In the genomic region with DNA sequence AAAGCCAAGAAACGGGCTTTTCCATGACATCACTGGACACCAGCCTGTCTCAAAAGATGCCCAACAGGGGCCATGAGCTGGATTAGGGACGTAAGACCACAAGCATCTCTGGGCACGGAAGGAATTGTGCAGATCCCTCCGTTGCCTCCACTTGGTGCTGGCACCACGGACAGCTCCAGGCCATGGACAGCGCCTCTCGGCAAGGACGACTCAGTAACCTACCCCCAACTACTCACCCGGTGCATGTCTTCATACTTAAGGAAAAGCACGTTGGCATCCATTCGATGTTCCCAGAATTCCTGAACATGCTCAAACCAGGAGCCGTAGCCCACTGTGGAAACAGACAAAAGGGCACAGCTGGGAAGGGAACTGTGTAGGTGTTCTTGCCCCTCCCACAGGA, we compare ENCODE assay signal across 17 mouse cellular contexts. TPM values are rescaled to one million over a fixed set of nuclear protein-coding genes. Genes with fewer than 3 reads are reported as not detected.
DNase-seq lines count a peak whose midpoint lies in the region; ATAC-seq lines count a peak whose summit lies in the region.
"Had no signal": no experiment of that assay in that cellular context is flagged by ENCODE, and none has a peak within 500 bp of the region (broad histone marks: within the 10 kb centered on the region; RNA-seq: fewer than 3 reads in every experiment).

No protein-coding gene starts in this region.

- peak; percentile 60 for DNase-seq in adrenal gland, postnatal 14 days
- DNase-seq in adrenal gland, postnatal 25 days: no peak
- DNase-seq in liver: peak; percentile 17
- DNase-seq in ZHBTc4 (ENCODE audit: low read depth, low spot score): peak; percentile 68
- peak; percentile 71 for DNase-seq in limb, embryonic 11.5 days (ENCODE audit: low spot score)
- DNase-seq in forebrain, embryonic 11.5 days (ENCODE audit: low spot score): no peak
- DNase-seq in layer of hippocampus, adult 9-10 months (ENCODE audit: low spot score): no peak
- DNase-seq: cerebellum, adult 11-12 months; lung, adult 2 months; spleen, adult 18-20 months had no signal

- H3K36me3 ChIP-seq in liver, embryonic 12.5 days: no peaks in the 10 kb centered on the region
- no peaks in the 10 kb centered on the region for H3K36me3 ChIP-seq in limb, embryonic 11.5 days (ENCODE audit: control insufficient read depth, insufficient read depth, low read length)
- no peaks in the 10 kb centered on the region for H3K36me3 ChIP-seq in forebrain, embryonic 11.5 days (ENCODE audit: control insufficient read depth, insufficient read depth, low read length)
- H3K36me3 ChIP-seq: heart, embryonic 15.5 days; limb, embryonic 13.5 days had no signal

- no peaks in the 10 kb centered on the region for H3K4me1 ChIP-seq in liver, embryonic 12.5 days
- H3K4me1 ChIP-seq in limb, embryonic 11.5 days (ENCODE audit: control insufficient read depth, insufficient read depth, low read length): no peaks in the 10 kb centered on the region
- H3K4me1 ChIP-seq in forebrain, embryonic 11.5 days (replicated peaks; ENCODE audit: control insufficient read depth, insufficient read depth, low read length): no peaks in the 10 kb centered on the region
- H3K4me1 ChIP-seq: heart, embryonic 15.5 days; limb, embryonic 13.5 days; megakaryocyte, embryonic 14.5 days had no signal

- H3K9me3 ChIP-seq in liver, embryonic 12.5 days (replicated peaks): no peaks in the 10 kb centered on the region
- H3K9me3 ChIP-seq in limb, embryonic 11.5 days (ENCODE audit: control insufficient read depth, low read length): no peaks in the 10 kb centered on the region
- no peaks in the 10 kb centered on the region for H3K9me3 ChIP-seq in forebrain, embryonic 11.5 days (ENCODE audit: control insufficient read depth, low read length)
- H3K9me3 ChIP-seq: heart, embryonic 15.5 days; limb, embryonic 13.5 days; megakaryocyte, embryonic 14.5 days had no signal

- 32% methylated on average over 12 of the region's 12 CpGs for WGBS in liver, embryonic 12.5 days (ENCODE audit: insufficient replicate concordance)
- 26% methylated on average over 12 of the region's 12 CpGs for WGBS in limb, embryonic 11.5 days
- WGBS in forebrain, embryonic 11.5 days: 44% methylated on average over 12 of the region's 12 CpGs

- H3K4me2 ChIP-seq in liver, embryonic 12.5 days: no peak overlapping the region
- H3K4me2 ChIP-seq in limb, embryonic 11.5 days (ENCODE audit: low read depth, severe bottlenecking): no peak overlapping the region
- H3K4me2 ChIP-seq in forebrain, embryonic 11.5 days (ENCODE audit: low read depth, low read length, severe bottlenecking): no peak overlapping the region
- H3K4me2 ChIP-seq: heart, embryonic 15.5 days; limb, embryonic 13.5 days had no signal

- H3K9ac ChIP-seq in liver, embryonic 12.5 days: no peak overlapping the region
- no peak overlapping the region for H3K9ac ChIP-seq in limb, embryonic 11.5 days (ENCODE audit: low read length)
- H3K9ac ChIP-seq in forebrain, embryonic 11.5 days (ENCODE audit: low read length): no peak overlapping the region
- H3K9ac ChIP-seq: heart, embryonic 15.5 days; limb, embryonic 13.5 days had no signal

- H3K27ac ChIP-seq in liver, embryonic 12.5 days: no peak overlapping the region
- no peak overlapping the region for H3K27ac ChIP-seq in limb, embryonic 11.5 days (replicated peaks; ENCODE audit: low read depth, low read length)
- no peak overlapping the region for H3K27ac ChIP-seq in forebrain, embryonic 11.5 days (ENCODE audit: low read depth, low read length)
- H3K27ac ChIP-seq: heart, embryonic 15.5 days; limb, embryonic 13.5 days had no signal

- H3K27me3 ChIP-seq in liver, embryonic 12.5 days (replicated peaks): no peaks in the 10 kb centered on the region
- H3K27me3 ChIP-seq in limb, embryonic 11.5 days (ENCODE audit: control insufficient read depth, insufficient read depth, low read length): no peaks in the 10 kb centered on the region
- H3K27me3 ChIP-seq in forebrain, embryonic 11.5 days (ENCODE audit: control insufficient read depth, insufficient read depth, low read length): no peaks in the 10 kb centered on the region

- no peak overlapping the region for H3K4me3 ChIP-seq in liver, embryonic 12.5 days
- H3K4me3 ChIP-seq in limb, embryonic 11.5 days (ENCODE audit: low read depth, low read length): no peak overlapping the region
- H3K4me3 ChIP-seq in forebrain, embryonic 11.5 days (ENCODE audit: low read depth, low read length): no peak overlapping the region
- H3K4me3 ChIP-seq: heart, embryonic 15.5 days; limb, embryonic 13.5 days; megakaryocyte, embryonic 14.5 days had no signal

- ATAC-seq in liver, embryonic 12.5 days: no peak
- ATAC-seq in limb, embryonic 11.5 days (ENCODE audit: insufficient number of reproducible peaks, low FRiP score, low TSS enrichment, low read depth): no peak
- ATAC-seq in forebrain, embryonic 11.5 days (replicated peaks; ENCODE audit: low FRiP score): no peak

RNA-seq across cellular contexts. Expression of a gene that starts 19.2 kb away (rescaled TPM):
- 4.2 and 8.4 TPM in 2 replicates for total RNA-seq in adrenal gland, postnatal 14 days (2021)
- 3.0 and 4.1 TPM in 2 replicates for total RNA-seq in adrenal gland, postnatal 25 days (2021)
- 0.14 and 0.18 TPM in 2 replicates for polyA plus RNA-seq in liver, embryonic 12.5 days (2016; fragmentation: Nextera tagmentation; extraction: Ambion mirVana)
- polyA plus RNA-seq in limb, embryonic 11.5 days (2014; fragmentation: Nextera tagmentation; extraction: Ambion mirVana): 0.95 and 1.1 TPM in 2 replicates
- polyA plus RNA-seq in forebrain, embryonic 11.5 days (2014; fragmentation: Nextera tagmentation; extraction: Ambion mirVana): 9.7 and 11.8 TPM in 2 replicates
- total RNA-seq: common myeloid progenitor, adult 5-6 weeks; granulocyte monocyte progenitor cell, adult 5-6 weeks had no signal

RNA-seq across cellular contexts. Expression of a gene that starts 21.2 kb away (rescaled TPM):
- total RNA-seq in adrenal gland, postnatal 14 days (2021): not detected in 2 replicates
- total RNA-seq in adrenal gland, postnatal 25 days (2021): 0.21 TPM in 1 of 2 replicates, not detected in the other
- not detected in 2 replicates for polyA plus RNA-seq in liver, embryonic 12.5 days (2016; fragmentation: Nextera tagmentation; extraction: Ambion mirVana)
- polyA plus RNA-seq in limb, embryonic 11.5 days (2014; fragmentation: Nextera tagmentation; extraction: Ambion mirVana): not detected in 2 replicates
- 0.20 and 0.32 TPM in 2 replicates for polyA plus RNA-seq in forebrain, embryonic 11.5 days (2014; fragmentation: Nextera tagmentation; extraction: Ambion mirVana)
- total RNA-seq: common myeloid progenitor, adult 5-6 weeks; granulocyte monocyte progenitor cell, adult 5-6 weeks had no signal

RNA-seq across cellular contexts. Expression of a gene that starts 36.6 kb away (rescaled TPM):
- total RNA-seq in adrenal gland, postnatal 14 days (2021): 0.19 TPM in 1 of 2 replicates, not detected in the other
- not detected in 2 replicates for total RNA-seq in adrenal gland, postnatal 25 days (2021)
- polyA plus RNA-seq in liver, embryonic 12.5 days (2016; fragmentation: Nextera tagmentation; extraction: Ambion mirVana): 0.07 TPM in 1 of 2 replicates, not detected in the other
- not detected in 2 replicates for polyA plus RNA-seq in limb, embryonic 11.5 days (2014; fragmentation: Nextera tagmentation; extraction: Ambion mirVana)
- polyA plus RNA-seq in forebrain, embryonic 11.5 days (2014; fragmentation: Nextera tagmentation; extraction: Ambion mirVana): not detected in 2 replicates
- total RNA-seq: common myeloid progenitor, adult 5-6 weeks; granulocyte monocyte progenitor cell, adult 5-6 weeks had no signal
- polyA plus RNA-seq: heart, embryonic 15.5 days; limb, embryonic 13.5 days; urinary bladder, adult 2 months had no signal

Comparison
In these comparisons a context has a peak if more than half of its experiments do, and no peak if none do; other contexts are left out.
1. DNase-seq: peak in adrenal gland, postnatal 14 days (single experiment), liver (single experiment), ZHBTc4 (single experiment) and limb, embryonic 11.5 days (single experiment); none in adrenal gland, postnatal 25 days (single experiment), forebrain, embryonic 11.5 days (single experiment) and layer of hippocampus, adult 9-10 months (single experiment).